Mouse (Mus musculus): Measurements from ENCODE around the gene Kpna7.

The Kpna7 gene

DNA sequence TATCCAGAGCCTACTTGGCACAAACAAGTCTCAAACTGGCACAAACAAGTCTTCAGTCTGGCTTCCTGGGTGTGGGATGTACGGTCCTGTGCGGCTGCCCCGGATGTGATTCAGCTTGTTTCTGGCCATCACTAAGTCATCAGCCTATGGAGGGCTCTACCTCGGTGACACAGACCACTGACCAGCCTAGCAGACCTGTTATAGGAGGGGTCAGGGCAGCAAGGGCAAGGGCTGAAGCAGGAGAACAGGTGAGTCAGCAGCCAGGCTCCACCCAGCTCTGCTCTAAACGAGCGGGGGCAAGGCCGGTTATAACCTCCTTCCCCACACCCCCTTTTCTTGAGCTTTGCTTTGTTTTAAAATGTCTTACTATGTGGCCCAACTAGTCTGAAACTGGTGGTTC is 129.4 kb downstream of the Kpna7 start:
- no peak for DNase-seq

DNA sequence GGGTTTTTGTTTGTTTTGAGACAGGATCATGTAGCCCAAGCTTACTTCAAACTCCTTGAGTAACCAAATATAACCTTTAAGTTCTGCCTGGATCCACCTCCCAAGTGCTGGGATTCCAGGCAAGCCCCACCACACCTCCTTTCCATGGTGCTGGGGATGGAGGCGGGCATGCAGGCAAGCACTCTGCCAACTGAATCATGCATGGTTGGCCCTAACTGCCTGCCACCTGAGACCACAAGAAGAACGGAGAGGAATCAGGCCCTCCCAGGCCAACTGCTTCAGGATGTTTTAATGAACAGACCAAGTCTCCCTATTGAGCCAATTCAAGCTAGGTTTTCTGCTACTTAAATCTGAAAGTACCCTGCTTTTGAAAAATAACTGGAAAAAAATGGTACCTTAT is 131.2 kb downstream of the Kpna7 start:
- DNase-seq, result no peak

- no peak for DNase-seq
These were observed 133.3 kb downstream of the Kpna7 start for GRCm38 (mm10) chr5:144950428-144951051.

GRCm38 (mm10) chr5:144949856-144950255 is 134.0 kb downstream of the Kpna7 start:
- peak; percentile 51 for DNase-seq

GRCm38 (mm10) chr5:144948422-144948821 is 135.4 kb downstream of the Kpna7 start:
- no peak for DNase-seq

DNA sequence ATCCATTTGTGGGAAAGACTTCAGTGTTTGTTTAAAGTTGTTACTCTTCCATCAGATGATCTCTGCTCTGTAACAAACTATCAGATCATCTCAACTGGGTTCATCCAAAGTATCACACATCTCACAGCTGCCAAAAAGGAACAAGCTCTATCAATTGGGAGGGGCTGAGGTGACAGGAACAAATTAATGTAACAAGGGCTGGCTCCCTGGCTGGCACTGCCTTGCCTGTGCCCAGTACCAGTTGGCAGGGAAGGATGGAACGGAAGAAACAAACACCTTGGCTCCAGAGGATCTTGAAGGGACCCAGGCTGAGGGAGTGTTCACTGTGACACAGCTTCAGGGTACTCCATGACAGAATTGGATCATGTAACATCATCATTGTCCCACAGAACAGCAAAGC is 135.8 kb downstream of the Kpna7 start:
- DNase-seq, result peak; percentile 76

- peak; percentile 83 for DNase-seq
These were observed 137.8 kb downstream of the Kpna7 start for GRCm38 (mm10) chr5:144946032-144946431.

- peak; percentile 81 for DNase-seq
These were observed 138.9 kb downstream of the Kpna7 start for GRCm38 (mm10) chr5:144944932-144945331.

DNA sequence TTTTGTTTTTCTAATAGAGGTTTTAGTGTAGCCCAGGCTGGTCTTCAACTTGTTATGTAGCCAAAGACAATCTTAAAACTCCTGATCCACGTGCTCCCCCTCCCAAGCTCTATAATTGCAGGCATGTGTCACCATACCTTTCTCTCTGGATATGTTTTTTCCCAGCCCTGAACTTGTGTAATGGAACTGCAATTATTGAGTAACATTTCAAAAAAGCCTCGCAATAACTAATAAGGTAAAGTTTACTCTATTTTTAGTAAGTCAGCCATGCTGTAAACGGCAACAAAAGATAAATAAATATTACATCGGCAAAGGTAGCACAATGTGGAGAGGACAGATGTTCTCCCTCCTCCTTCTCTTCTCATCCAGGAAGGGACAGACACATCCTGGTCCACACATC is 139.5 kb downstream of the Kpna7 start:
- DNase-seq, result no peak

- DNase-seq, result no peak
These were observed 140.5 kb downstream of the Kpna7 start for GRCm38 (mm10) chr5:144943346-144943745.

DNA sequence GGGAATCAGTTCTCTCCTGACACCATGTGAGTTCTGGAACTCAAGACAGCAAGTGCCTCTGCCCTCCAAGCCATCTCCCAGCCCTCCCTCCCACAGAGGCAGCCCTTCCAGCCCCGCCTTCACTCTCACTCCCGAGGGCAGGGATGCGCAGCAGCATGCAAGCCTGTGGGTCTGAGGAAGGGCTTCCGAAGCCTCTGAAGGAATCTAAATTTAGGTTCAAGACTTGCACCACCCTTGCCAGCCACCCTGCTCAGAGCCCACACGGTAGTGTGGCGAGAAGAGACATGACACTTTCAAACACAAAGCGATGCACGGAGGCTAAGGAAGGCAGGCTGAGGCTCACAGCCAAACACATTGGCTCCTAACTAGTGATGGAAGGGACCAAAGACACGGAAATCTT is 141.4 kb downstream of the Kpna7 start:
- no peak for DNase-seq

- DNase-seq, result no peak
These were observed 142.9 kb downstream of the Kpna7 start for GRCm38 (mm10) chr5:144940904-144941303.

DNA sequence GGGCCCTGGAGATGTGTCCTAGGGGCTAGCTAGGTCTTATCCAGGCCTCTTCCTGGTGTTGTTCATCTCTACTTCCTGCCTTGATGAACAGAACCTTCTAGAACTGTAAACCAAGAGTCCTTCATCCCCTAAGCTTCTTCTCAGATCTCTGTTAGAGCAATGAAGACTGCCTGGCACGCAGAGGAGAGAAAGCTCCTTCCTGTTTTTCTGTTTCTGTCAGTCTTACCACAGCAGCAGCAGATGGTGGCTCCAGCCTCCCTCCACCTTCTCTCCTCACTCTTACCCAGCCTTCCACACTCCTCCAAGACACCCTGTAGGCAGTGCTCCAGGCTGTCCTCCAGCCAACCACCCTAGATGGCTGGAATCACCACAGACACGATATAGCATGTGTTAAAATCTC is 146.5 kb downstream of the Kpna7 start:
- no peak for DNase-seq

Data from lung, postnatal 36 days (tissue).